Mouse (Mus musculus) liver, embryonic 12.5 days (tissue): ENCODE measurements around the gene Pgap3. TPM values are rescaled to one million over a fixed set of nuclear protein-coding genes. Genes with fewer than 3 reads are reported as not detected.

Source experiments
- ATAC-seq: fragments of 200-750 bp; cut with Nextera tagmentation; 2 replicates; pipeline ENCODE4 v1.8.0; 2017; ENCODE audit warnings: moderate number of reproducible peaks, mild to moderate bottlenecking, moderate library complexity
- H3K27ac ChIP-seq: fragments of 300-500 bp; sonication (generic); 2 replicates; pipeline ENCODE4 v1.5.1; 2016; ENCODE audit warnings: mild to moderate bottlenecking
- H3K27me3 ChIP-seq: fragments of 300-500 bp; sonication (generic); replicated peaks from 2 replicates; pipeline ENCODE4 v1.6.1; 2016; ENCODE audit warnings: mild to moderate bottlenecking, moderate library complexity
- H3K36me3 ChIP-seq: fragments of 300-500 bp; sonication (generic); 2 replicates; pipeline ENCODE4 v1.6.1; 2016; ENCODE audit warnings: mild to moderate bottlenecking, moderate library complexity
- H3K4me1 ChIP-seq: fragments of 300-500 bp; sonication (generic); 2 replicates; pipeline ENCODE4 v1.6.1; 2016
- H3K4me2 ChIP-seq: fragments of 300-500 bp; sonication (generic); 2 replicates; pipeline ENCODE4 v1.6.1; 2016; ENCODE audit warnings: mild to moderate bottlenecking, moderate library complexity
- H3K4me3 ChIP-seq: fragments of 300-500 bp; sonication (generic); 2 replicates; pipeline ENCODE4 v1.5.1; 2016; ENCODE audit warnings: mild to moderate bottlenecking, moderate library complexity
- H3K9ac ChIP-seq: fragments of 300-500 bp; sonication (generic); 2 replicates; pipeline ENCODE4 v1.6.1; 2016; ENCODE audit warnings: mild to moderate bottlenecking, moderate library complexity
- H3K9me3 ChIP-seq: fragments of 300-500 bp; sonication (generic); replicated peaks from 2 replicates; pipeline ENCODE4 v1.6.1; 2016; ENCODE audit warnings: mild to moderate bottlenecking, moderate library complexity
- WGBS: fragments of 180-500 bp; shearing (Covaris S2); methylation state at CpG from one replicate; pipeline ENCODE4 v1.1.7; 2016; ENCODE audit not compliant: insufficient replicate concordance; 5-methylcytosine and 5-hydroxymethylcytosine counted together
- polyA plus RNA-seq: library from polyadenylated mRNA; unstranded; fragments of >200 nt; fragmentation: Nextera tagmentation; extraction: Ambion mirVana; gene quantifications from 2 replicates; pipeline ENCODE4 v1.2.1, GENCODE M21; 2016

Pgap3 gene
- polyA plus RNA-seq, 1 experiment from 2014 or later = 3.5 TPM

- Histone ChIP-seq H3K4me3 (no peak overlapping the region), H3K4me1 (no peaks in the 10 kb centered on the region), H3K27ac (no peak overlapping the region), H3K9ac (no peak overlapping the region), H3K36me3 (peaks cover 76% of the 10 kb centered on the region), H3K4me2 (no peak overlapping the region), H3K27me3 (no peaks in the 10 kb centered on the region), H3K9me3 (no peaks in the 10 kb centered on the region)
- ATAC-seq = no peak
- 72% methylated on average over 11 of the region's 11 CpGs for WGBS
Observed at GRCm38 (mm10) chr11:98377787-98378186, 22.5 kb downstream of the Pgap3 start.

GRCm38 (mm10) chr11:98376756-98377155 lies 23.5 kb downstream of the Pgap3 start:
- ATAC-seq = no peak
- 56% methylated on average over 5 of the region's 5 CpGs for WGBS
- peaks cover 77% of the 10 kb centered on the region for H3K36me3 ChIP-seq
- H3K4me1 ChIP-seq = no peaks in the 10 kb centered on the region
- H3K4me3 ChIP-seq = no peak overlapping the region
- no peaks in the 10 kb centered on the region for H3K27me3 ChIP-seq
- no peaks in the 10 kb centered on the region for H3K9me3 ChIP-seq
- H3K9ac ChIP-seq = no peak overlapping the region
- no peak overlapping the region for H3K27ac ChIP-seq
- H3K4me2 ChIP-seq = no peak overlapping the region

- 72% methylated on average over 8 of the region's 8 CpGs for WGBS
- no peak overlapping the region for H3K27ac ChIP-seq
Observed at GRCm38 (mm10) chr11:98374266-98374665, 26.0 kb downstream of the Pgap3 start.

GRCm38 (mm10) chr11:98373244-98373643 lies 27.0 kb downstream of the Pgap3 start:
- no peaks in the 10 kb centered on the region for H3K4me1 ChIP-seq
- H3K27ac ChIP-seq = no peak overlapping the region

More at GRCm38 (mm10) chr11:98374266-98374665, 26.0 kb downstream of the Pgap3 start:
- Histone ChIP-seq H3K4me3 (no peak overlapping the region), H3K9me3 (no peaks in the 10 kb centered on the region), H3K9ac (no peak overlapping the region), H3K27me3 (no peaks in the 10 kb centered on the region), H3K36me3 (peaks cover 60% of the 10 kb centered on the region), H3K4me2 (no peak overlapping the region), H3K4me1 (no peaks in the 10 kb centered on the region)
- no peak for ATAC-seq

GRCm38 (mm10) chr11:98372406-98372805 lies 27.9 kb downstream of the Pgap3 start:
- H3K4me1 ChIP-seq = no peaks in the 10 kb centered on the region

More at GRCm38 (mm10) chr11:98373244-98373643, 27.0 kb downstream of the Pgap3 start:
- WGBS = 83% methylated on average over 6 of the region's 6 CpGs
- peaks cover 50% of the 10 kb centered on the region for H3K36me3 ChIP-seq
- H3K9ac ChIP-seq = no peak overlapping the region
- no peak for ATAC-seq
- H3K27me3 ChIP-seq = no peaks in the 10 kb centered on the region
- H3K4me2 ChIP-seq = no peak overlapping the region
- H3K9me3 ChIP-seq = no peaks in the 10 kb centered on the region
- no peak overlapping the region for H3K4me3 ChIP-seq

GRCm38 (mm10) chr11:98371556-98372240 lies 28.6 kb downstream of the Pgap3 start:
- Histone ChIP-seq H3K4me2 (no peak overlapping the region), H3K4me3 (no peak overlapping the region), H3K4me1 (no peaks in the 10 kb centered on the region), H3K27ac (no peak overlapping the region), H3K9me3 (no peaks in the 10 kb centered on the region), H3K36me3 (peaks cover 35% of the 10 kb centered on the region), H3K9ac (no peak overlapping the region), H3K27me3 (no peaks in the 10 kb centered on the region)
- no peak for ATAC-seq
- WGBS = 67% methylated on average over 9 of the region's 10 CpGs

More at GRCm38 (mm10) chr11:98372406-98372805, 27.9 kb downstream of the Pgap3 start:
- no peak overlapping the region for H3K9ac ChIP-seq
- H3K4me3 ChIP-seq = no peak overlapping the region
- no peak overlapping the region for H3K27ac ChIP-seq
- 12% methylated on average over 2 of the region's 2 CpGs for WGBS
- H3K4me2 ChIP-seq = no peak overlapping the region
- ATAC-seq = no peak
- H3K36me3 ChIP-seq = peaks cover 42% of the 10 kb centered on the region
- H3K9me3 ChIP-seq = no peaks in the 10 kb centered on the region
- H3K27me3 ChIP-seq = no peaks in the 10 kb centered on the region

- ATAC-seq = no peak
Observed at GRCm38 (mm10) chr11:98370588-98370987, 29.7 kb downstream of the Pgap3 start.

GRCm38 (mm10) chr11:98369337-98369736 lies 31.0 kb downstream of the Pgap3 start:
- Histone ChIP-seq H3K36me3 (peaks cover 11% of the 10 kb centered on the region), H3K9me3 (no peaks in the 10 kb centered on the region), H3K9ac (no peak overlapping the region), H3K4me3 (no peak overlapping the region), H3K27ac (no peak overlapping the region), H3K4me1 (peaks cover 1% of the 10 kb centered on the region; the same call in 1 of the 2 replicates), H3K27me3 (no peaks in the 10 kb centered on the region), H3K4me2 (no peak overlapping the region)
- ATAC-seq = no peak
- 67% methylated on average over 6 of the region's 6 CpGs for WGBS

More at GRCm38 (mm10) chr11:98370588-98370987, 29.7 kb downstream of the Pgap3 start:
- 83% methylated on average over 2 of the region's 2 CpGs for WGBS
- no peak overlapping the region for H3K4me3 ChIP-seq
- no peak overlapping the region for H3K4me2 ChIP-seq
- H3K36me3 ChIP-seq = peaks cover 24% of the 10 kb centered on the region
- H3K9me3 ChIP-seq = no peaks in the 10 kb centered on the region
- no peaks in the 10 kb centered on the region for H3K4me1 ChIP-seq
- H3K27me3 ChIP-seq = no peaks in the 10 kb centered on the region
- no peak overlapping the region for H3K9ac ChIP-seq
- H3K27ac ChIP-seq = no peak overlapping the region

- Histone ChIP-seq H3K27me3 (no peaks in the 10 kb centered on the region), H3K9me3 (no peaks in the 10 kb centered on the region), H3K27ac (no peak overlapping the region), H3K4me2 (no peak overlapping the region), H3K9ac (no peak overlapping the region), H3K4me1 (peaks cover 9% of the 10 kb centered on the region), H3K36me3 (peaks cover 2% of the 10 kb centered on the region; the same call in 1 of the 2 replicates), H3K4me3 (no peak overlapping the region)
- no peak for ATAC-seq
- 83% methylated on average over 7 of the region's 7 CpGs for WGBS
Observed at GRCm38 (mm10) chr11:98367863-98368186, 32.5 kb downstream of the Pgap3 start.

GRCm38 (mm10) chr11:98367171-98367862 lies 33.0 kb downstream of the Pgap3 start:
- no peaks in the 10 kb centered on the region for H3K9me3 ChIP-seq
- H3K4me3 ChIP-seq = no peak overlapping the region
- no peak overlapping the region for H3K4me2 ChIP-seq
- H3K9ac ChIP-seq = no peak overlapping the region
- WGBS = 66% methylated on average over 10 of the region's 10 CpGs
- H3K36me3 ChIP-seq = no peaks in the 10 kb centered on the region
- H3K27me3 ChIP-seq = no peaks in the 10 kb centered on the region
- no peak for ATAC-seq
- no peak overlapping the region for H3K27ac ChIP-seq
- H3K4me1 ChIP-seq = peaks cover 10% of the 10 kb centered on the region

- no peak overlapping the region for H3K4me2 ChIP-seq
- WGBS = 54% methylated on average over 10 of the region's 10 CpGs
- no peak overlapping the region for H3K4me3 ChIP-seq
- no peak overlapping the region for H3K27ac ChIP-seq
- no peak overlapping the region for H3K9ac ChIP-seq
- no peaks in the 10 kb centered on the region for H3K36me3 ChIP-seq
- no peaks in the 10 kb centered on the region for H3K9me3 ChIP-seq
- ATAC-seq = no peak
- no peaks in the 10 kb centered on the region for H3K27me3 ChIP-seq
- H3K4me1 ChIP-seq = peaks cover 21% of the 10 kb centered on the region
Observed at GRCm38 (mm10) chr11:98366290-98366689, 34.0 kb downstream of the Pgap3 start.

GRCm38 (mm10) chr11:98364410-98364809 lies 35.9 kb downstream of the Pgap3 start:
- Histone ChIP-seq H3K4me1 (peaks cover 38% of the 10 kb centered on the region), H3K4me3 (no peak overlapping the region), H3K27me3 (no peaks in the 10 kb centered on the region), H3K9me3 (no peaks in the 10 kb centered on the region), H3K9ac (no peak overlapping the region), H3K4me2 (no peak overlapping the region), H3K27ac (no peak overlapping the region), H3K36me3 (no peaks in the 10 kb centered on the region)
- ATAC-seq = no peak
- 90% methylated on average over 5 of the region's 5 CpGs for WGBS
